Mouse (Mus musculus): ENCODE data around the gene Acly. TPM values are rescaled to one million over a fixed set of nuclear protein-coding genes. Genes with fewer than 3 reads are reported as not detected.

Gene Acly
- total RNA-seq, 2 experiments from 2014 or later, result 80.6 to 100 TPM

DNA sequence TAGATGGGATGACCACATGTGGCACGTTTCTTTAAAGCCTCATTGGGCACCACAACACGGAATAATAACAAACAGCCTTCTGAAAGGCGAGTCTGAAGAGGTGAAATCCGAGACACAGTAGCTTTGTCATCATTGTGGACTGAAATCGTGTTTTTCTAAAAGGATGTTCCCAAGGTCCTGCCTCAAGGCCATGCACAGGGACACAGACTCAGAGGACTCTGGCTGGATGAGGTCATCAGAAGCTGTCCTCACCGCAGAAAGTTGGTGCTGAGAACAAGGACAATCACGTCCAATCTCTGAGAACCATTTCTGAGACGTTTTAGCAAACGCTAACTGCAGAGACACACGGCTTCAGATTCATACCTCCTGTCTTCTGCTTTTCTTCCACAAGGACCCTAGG is 14.1 kb downstream of the Acly start:
- ATAC-seq (ENCODE audit: poor library complexity, severe bottlenecking), result no peak

DNA sequence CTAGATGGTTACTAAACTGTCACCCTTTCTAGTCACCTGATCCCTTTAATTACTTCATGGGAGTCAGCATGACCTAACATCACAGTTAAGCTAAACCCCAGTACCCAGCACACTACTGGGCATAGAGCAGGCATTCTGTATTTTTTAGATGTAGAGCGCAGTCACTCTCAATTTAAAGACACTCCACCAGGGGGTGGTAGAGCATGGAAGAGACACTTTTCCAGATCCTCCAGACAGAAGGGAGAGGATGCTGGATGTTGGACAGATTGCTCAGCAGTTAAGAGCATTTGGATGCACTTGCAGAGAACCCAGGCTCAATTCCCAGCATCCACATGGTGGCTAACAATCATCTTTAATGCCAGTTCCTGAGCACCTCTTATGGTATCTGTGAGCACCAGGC is 15.4 kb downstream of the Acly start:
- no peak for ATAC-seq (ENCODE audit: poor library complexity, severe bottlenecking)

DNA sequence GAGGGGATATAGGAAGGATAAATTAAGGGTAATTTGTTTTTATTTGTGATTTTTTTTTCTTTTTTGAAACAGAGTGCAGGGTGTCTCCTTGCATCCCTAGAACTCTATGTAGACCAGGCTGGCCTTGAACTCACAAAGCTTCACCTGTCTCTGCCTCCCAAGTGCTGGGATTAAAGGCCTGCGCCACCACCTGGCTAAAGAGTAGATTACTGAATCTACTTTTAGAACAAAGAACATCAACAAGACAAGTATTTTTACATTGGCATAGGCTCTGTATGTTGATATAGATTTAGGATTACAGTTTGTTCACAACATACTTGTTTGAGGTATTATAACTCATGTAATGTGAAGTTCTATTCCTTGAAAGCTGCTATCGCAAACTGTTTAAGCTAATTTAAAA is 17.2 kb downstream of the Acly start:
- ATAC-seq (ENCODE audit: poor library complexity, severe bottlenecking), result no peak

DNA sequence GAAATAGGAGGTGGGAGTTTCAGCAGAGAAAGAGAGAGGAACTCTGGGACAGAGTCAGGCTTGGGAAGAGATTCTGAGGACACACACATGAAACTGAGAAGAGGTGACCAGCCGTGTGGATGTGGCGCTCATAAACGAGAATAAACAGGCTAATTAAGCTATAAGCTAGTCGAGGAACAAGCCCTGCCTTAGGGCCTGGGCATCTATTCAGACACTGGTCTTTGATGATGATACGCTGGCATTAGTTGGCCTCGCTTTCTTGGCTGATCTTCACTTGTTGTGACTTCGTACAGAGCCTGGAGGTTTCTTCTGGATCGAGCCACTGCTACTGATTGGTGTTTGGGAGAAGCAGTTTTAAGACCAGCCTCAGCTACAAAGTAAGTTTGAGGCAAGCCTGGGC is 21.8 kb downstream of the Acly start:
- ATAC-seq (ENCODE audit: poor library complexity, severe bottlenecking), result no peak

DNA sequence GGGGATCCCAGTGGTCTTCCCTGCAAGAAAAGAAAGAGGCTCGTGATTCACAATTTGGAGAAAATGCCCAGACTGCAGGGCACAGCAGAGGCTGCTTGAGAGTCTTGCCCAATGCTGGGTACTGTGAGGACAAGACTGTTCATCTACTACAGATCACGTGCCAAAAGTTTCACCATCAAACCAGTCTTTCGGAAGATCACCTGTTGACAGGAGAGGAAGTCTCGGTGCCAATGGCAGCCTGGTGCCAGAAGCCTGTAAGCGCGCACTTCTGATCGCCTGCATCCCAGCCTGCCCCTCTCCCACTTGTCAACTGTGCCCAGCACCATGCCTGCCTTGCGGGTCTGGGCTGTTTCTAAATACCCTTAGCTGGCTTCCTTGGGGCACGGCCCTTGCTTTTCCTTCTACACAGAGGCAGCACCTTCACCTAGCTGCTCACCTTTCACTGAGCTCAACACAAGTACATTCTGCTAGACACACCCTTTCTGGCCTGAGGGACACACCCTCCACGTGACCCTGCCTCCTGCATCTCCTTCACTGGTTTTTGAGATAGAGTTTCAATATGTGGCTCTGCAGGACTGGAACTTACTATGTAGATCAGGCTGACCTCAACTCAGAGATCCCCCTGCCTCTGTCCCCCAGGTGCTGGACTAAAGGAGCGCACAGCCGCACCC is 22.7 kb downstream of the Acly start:
- ATAC-seq (ENCODE audit: poor library complexity, severe bottlenecking), result peak; percentile 62; the same call in 1 of the 2 replicates

DNA sequence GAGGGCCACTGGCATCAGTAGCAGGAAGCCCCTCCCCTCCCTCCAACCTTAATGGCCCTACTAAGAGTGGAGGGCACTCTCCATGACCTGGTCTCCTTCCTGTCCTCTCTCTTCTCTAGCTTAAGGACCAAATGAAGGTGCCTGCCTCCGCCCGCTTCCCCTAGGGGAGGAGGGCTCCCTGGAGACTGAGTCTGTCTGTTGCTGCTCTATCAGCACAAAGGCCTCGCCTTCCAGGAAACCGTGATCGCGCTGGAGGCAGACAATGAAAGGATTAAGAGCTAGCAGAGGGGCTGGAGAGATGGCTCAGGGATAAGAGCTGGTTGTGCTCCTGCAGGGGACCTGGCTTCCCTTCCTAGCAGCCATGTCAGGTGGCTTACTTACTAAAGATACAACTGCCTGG is 26.5 kb downstream of the Acly start:
- ATAC-seq (ENCODE audit: poor library complexity, severe bottlenecking), result no peak

DNA sequence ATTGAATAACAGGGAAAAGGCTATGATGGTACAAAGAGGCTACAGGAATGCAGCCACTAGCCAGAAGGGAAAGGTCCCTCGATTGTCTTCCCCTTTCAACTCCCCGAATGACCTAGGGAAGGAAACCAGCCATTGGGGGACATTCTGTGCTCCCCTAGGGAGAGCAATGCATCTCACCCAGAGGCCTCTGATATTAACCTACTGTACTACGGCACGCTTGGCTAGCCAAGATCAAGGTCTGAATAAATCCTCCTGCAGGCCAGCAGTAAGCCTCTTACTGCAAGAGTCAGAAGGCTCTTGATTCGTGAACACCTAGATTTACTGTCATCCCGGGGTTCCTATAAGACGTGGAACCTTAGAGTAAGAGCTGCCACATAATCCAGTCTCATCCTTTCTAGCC is 27.1 kb downstream of the Acly start:
- ATAC-seq (ENCODE audit: poor library complexity, severe bottlenecking), result no peak

DNA sequence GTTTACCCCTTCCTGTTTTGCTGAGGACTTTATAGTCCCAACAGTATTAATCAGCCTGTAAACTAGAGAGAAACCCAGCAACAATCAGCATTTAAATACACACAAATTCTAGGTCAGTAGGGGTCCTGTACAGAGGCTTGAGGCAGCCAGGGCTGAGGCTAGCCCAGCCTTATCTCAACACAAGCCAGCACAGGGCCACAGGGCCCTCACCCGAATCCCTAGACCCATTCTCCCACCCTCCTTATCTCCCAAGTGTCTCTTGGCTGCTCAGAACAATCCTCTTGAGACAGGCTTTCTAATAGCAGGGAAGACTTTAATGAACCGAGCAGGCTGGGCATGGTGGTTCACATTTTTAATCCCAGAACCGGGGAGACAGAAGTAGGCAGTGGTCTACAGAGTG is 27.6 kb downstream of the Acly start:
- ATAC-seq (ENCODE audit: poor library complexity, severe bottlenecking), result no peak

DNA sequence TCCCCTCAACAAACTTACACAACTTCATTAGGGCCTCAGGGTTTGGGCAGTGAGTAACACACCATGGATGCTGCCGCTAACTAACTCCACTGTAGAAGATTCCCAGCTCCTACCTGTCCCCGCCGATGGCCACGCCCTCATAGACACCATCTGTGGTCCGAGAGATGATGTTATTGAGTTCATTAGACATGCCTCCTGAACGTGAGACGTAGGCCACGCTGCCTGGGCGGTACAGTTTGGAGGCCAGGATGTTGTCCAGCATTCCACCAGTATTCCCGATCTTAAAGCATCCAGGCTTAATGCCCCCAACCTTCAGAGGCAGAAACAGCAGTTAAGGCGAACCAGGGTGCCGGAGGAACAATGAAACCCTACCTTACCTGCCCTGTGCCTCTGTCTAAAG is 34.0 kb downstream of the Acly start:
- ATAC-seq (ENCODE audit: poor library complexity, severe bottlenecking), result no peak

DNA sequence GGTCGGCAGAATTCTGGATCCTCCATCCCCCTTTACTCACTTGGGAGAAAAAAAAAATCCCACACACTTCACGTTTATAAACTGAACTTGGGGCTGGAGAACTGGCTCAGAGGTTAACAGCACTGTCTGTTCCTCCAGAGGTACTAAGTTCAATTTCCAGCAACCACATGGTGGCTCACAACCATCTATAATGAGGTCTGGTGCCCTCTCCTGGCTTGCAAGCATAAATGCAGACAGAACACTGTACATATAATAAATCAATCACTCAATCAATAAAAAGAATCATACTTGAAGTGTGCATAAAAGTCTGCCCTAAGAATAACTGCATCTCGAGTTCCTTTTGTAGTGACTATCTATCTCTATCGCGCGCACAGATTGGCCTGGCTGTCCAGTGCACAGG is 36.8 kb downstream of the Acly start:
- no peak for ATAC-seq (ENCODE audit: poor library complexity, severe bottlenecking)

DNA sequence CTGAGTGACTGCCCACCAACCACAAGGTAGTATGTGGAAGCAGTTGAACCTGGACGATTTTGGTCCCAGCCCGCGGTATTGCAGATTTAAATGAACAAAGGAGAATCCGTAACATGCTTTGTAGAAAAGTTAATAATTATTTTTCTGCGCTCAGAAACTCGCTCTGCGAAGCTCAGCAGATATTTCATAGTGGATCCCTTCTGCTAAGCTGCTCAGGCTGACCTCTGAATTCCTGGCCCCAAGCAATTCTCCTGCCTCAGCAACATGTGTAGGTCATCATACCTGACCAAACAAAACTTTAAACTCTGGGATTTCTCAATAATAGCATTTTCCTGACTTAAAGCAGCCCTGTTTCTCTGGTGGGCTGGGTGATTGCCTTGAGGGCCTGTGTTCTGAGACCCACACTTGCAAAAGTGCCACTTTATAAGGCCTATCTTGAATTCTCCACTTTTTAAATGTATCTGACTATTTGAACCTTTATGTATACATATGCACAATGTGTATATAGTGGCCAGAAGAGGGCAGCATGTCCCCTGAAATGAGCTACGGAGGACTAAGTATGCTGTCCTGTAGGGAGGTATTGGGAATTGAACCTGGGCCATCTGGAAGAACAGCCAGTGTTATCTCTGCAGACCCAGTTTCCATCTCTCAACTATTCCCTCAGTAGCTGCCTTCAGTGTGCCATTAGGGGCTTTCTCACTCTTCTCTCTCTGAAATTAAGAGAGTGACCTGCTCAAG is 41.8 kb downstream of the Acly start:
- 0 out of 2 replicates have a peak, but pooled peaks have one; percentile 57 for ATAC-seq (ENCODE audit: poor library complexity, severe bottlenecking)

DNA sequence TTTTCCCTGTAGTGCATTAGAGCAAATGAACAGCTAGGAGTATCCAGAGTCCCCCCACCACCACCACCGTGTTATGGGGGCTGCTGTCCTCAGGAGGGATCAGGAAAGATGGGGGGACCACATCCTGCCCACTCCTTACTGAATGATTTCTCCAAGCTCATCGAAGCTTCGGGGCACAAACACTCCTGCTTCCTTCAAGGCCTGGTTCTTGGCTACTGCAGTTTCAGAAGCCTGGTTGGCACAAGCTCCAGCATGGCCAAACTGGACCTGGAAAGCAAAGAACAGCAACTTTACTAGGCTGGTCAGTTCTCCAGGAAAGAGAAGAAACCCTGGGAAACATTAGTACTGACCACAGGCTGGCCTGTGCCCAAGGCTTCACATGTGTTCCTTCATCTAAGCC is 43.3 kb downstream of the Acly start:
- no peak for ATAC-seq (ENCODE audit: poor library complexity, severe bottlenecking)

DNA sequence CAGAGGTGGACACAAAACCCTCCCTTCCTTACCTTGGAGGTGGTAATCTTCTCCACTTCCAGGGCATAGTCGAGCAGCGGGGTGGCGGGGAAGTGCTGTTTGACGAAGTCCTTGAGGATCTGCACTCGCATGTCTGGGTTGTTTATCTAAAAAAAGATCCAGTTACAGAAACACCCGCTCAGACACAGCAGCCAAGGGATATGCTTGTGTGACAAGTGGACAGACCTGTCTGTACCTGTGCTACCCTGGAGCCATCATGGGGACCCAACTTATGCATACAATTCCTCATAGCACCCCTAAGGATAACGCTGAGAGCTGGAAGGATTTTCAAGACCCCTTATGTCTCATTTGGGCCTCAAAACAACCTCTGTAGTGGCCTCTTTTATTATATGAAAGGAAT is 48.6 kb downstream of the Acly start:
- ATAC-seq (ENCODE audit: poor library complexity, severe bottlenecking), result no peak

DNA sequence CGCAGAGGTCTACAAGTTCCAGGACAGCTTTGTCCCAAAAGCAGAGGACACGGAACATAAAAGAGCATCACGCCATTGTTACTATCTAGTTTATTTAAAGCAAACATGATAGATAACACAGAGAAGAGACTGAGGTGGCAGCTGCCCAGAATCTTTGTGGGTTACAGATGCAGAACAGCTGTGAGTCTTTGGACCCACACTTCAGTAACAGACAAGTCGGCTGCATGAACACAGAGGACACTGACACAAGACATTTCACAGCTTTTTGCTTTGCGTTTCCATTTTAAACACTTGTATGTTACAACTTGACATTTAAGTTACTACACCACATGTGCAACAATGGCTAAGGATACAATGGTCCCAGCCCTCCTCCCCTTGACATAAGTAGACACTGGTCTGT is 51.5 kb downstream of the Acly start:
- no peak for ATAC-seq (ENCODE audit: poor library complexity, severe bottlenecking)

DNA sequence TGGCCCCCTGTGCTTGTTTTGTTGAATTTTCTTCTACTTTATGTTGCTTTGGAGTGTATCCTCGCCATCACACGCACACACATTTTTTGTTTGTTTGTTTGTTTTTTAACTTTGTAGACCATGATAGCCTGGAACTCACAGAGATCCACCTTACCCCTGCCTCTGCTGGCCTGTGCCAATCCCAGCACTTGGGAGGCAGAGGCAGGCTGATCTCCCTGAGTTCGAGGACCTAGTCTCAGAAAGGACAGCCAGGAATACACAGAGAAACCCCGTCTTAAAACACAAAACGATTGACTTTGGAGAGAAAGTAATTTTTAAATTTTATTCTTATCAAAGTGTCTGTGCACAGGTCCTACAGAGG is 54.9 kb downstream of the Acly start:
- peak; percentile 43 for ATAC-seq (ENCODE audit: poor library complexity, severe bottlenecking)

DNA sequence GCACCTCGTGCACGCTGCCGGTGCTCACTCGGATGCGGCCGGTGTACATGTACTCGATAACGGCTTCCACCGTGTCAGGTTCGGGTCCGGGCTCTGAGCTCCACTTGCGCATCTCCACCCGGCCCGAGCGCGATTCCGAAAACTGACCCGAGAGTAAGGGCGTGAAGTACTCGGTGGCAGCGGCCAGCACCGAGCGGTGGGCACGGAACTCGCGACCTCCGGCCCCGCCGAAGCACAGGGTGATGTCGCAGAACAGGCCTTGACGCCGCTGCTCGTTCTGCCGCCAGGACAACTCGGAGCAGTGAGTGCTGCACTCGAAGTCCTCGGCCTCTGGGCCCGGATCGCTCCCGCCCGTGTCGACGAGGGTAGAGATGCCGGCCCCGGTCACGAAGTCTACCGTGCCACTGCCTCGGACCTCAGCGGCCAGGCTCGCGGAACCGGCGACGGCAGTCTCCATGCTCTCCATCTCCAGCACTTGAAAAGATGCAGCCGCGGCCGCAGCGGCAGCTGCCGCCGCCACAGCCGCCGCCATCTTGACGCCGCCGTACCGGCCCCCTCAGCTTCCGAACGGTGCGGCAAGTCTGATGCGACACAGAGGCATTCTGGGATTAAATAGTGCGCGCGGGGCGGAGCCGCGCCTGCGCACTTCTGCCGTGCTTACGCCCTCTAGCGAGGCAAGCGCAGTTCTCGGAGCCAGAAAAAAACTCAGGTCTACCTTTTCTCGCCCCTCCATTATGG is 55.4 kb downstream of the Acly start, which contains the start of gene Klhl11:
Gene Klhl11, minus strand, starts transcription at position 545 of the 738 bp plus-strand sequence.
- peak; percentile 99 for ATAC-seq (ENCODE audit: poor library complexity, severe bottlenecking)

DNA sequence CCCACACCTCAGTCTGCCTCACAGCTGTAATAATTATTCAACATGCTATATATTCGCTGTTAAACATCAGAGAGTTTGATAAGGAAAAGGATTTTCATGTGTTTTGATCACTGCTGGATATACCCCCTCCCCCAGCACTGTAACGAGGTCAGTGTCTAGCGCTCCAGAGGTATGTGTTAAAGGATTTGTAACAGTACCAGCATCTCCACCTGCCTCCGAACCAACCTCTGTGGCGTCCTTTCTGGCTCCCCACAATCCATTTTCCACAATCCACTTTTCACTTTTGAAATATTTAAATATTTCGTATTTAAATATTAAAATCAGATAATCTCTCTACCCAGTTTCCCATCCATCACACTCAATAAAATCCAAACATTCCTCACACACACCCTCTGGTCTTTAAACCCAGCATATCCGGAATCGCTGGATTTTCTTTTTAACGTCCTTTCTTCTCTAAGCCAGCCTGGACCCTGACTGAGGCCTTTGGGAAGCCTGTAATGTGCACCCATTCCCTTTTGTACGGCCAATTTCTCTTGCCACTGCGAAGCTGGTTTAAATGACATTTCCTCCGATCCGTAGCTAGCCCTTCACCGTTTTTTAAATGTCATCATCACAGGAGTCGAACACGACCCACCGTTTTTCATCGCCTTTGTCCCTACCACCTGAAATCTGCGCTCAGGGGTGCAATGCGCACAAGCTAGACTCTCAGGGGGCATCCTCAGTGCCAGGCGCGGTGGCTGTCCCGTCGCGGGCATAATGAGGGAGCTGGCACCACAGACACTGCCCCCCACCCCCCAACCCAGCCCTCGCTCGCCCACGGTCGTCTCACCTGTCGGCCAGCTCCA is 56.2 kb downstream of the Acly start:
- ATAC-seq (ENCODE audit: poor library complexity, severe bottlenecking), result no peak

DNA sequence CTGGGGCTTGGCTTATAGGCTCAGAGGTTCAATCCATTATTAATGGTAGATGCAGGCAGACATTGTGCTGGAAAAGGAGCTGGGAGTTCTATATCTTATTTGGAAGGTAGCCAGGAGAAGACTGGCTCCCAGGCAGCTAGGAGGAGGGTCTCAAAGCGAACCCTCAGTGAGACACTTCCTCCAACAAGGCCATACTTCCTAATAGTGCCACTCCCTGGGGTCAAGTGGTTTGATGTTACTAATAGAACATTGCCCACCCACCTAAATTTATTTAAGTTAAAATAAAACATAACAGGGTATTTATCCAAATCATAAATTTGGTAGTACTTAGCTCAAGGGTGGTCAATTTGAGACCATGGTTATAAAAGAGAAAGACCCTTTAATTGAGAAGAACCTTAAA is 62.0 kb downstream of the Acly start:
- ATAC-seq (ENCODE audit: poor library complexity, severe bottlenecking), result no peak

DNA sequence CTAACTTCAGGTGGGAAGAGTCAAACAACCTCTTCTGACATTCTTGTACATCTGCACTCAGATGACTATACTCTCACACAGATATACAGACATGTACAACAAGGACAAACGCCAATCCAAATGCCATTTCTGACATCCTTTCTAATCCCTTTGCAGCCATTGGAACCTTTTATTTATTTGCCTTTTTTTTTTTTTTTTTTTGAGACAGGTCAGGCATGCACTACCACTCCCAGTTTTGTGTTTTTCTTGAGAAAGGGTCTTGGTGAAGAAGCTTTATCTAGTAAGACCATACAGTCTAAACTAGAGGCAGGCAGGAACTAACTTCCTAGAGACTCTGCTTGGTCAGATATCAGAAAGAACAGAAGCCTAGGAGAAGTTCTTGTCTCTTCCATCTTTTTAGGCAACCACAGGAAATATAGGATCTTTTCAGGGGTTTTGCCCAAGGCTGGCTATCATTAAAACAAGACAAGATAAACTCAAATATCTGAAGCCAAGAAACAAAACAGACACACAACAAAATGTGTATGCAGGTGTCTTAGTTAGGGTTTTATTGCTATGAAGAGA is 62.5 kb downstream of the Acly start:
- no peak for ATAC-seq (ENCODE audit: poor library complexity, severe bottlenecking)

DNA sequence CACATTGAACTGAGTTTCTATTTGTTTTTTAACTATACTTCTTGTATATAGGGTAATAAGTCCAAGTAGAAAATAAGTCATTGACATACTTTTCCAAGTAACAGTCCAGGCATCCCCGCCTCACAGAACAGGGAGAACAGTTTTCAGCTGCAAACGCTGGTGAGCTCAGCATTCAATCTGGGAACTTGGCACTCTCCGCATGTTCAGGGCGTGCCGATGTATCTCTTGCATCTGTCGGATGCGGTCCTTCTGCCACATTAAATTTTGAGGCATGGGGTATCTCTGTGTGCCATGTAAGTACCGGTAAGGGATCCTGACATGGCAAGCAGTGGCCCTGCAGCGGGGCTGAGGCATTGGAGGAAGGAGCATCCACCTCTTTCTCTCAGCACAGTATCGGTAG is 65.1 kb downstream of the Acly start:
- ATAC-seq (ENCODE audit: poor library complexity, severe bottlenecking), result no peak

DNA sequence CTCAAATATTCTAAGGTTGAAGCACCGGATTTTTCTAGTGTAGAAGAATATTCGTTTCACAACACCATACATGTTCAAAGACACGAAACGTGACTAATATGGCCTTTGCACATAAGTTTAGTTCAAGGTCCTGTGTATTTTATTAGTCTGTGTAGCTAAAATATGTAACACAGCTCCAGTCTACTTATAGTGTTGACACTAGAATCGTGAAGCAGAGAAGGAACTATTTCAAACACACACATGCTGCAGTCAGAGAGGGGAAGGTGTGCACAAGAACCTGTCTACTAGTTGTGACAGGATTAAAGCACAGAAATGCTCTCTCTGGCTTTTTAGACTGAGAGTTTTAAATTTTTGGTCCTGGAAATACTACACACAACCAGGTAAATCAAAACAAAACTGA is 70.1 kb downstream of the Acly start:
- ATAC-seq (ENCODE audit: poor library complexity, severe bottlenecking), result no peak

Measured in megakaryocyte, adult 5-6 weeks (primary cell).